Mouse (Mus musculus) common myeloid progenitor, adult 5-6 weeks (primary cell): ENCODE results near the gene Xxylt1. TPM values are rescaled to one million over a fixed set of nuclear protein-coding genes. Genes with fewer than 3 reads are reported as not detected.

Source experiments
- ATAC-seq: replicated peaks from 2 replicates; pipeline ENCODE4 v1.8.0; 2016; ENCODE audit warnings: low read depth, mild to moderate bottlenecking, moderate TSS enrichment, inconsistent platforms; ENCODE audit not compliant: poor library complexity, severe bottlenecking
- total RNA-seq: library from RNA; stranded (forward); fragments of 200-1000, 187-1606 nt; gene quantifications from 2 replicates; pipeline ENCODE4 v1.2.3, GENCODE M21; 2017

Gene Xxylt1
- total RNA-seq, result 10.3 and 11.6 TPM in 2 replicates

DNA sequence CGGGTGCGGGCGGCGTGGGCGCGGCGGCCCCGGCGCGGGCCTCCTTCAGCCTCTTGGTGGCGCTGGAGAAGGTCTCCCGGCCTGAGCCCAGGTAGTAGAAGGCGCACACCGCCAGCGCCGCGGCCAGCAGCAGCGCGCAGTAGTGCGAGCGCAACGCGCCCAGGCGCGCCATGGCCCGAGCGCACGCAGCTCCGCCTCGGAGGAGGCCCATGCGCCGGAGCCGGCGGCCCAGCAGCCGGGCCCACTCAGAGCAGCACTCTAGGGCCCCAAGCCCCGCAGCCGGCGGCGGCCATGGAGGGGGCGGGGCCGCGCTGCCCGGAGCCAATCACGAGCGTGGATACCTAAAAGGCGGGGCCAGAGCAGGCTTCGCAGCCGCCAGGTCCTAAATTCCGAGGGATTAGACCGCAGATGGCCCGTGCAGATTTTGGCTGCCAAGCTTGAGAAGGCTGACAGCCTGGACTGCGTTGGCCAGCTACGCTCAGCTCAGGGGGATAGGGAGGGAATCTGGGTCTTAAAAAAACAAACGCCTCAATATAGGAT lies at the start of gene Xxylt1:
TSS of gene Xxylt1 (minus strand) at position 308 of the 540 bp plus-strand sequence.
- ATAC-seq, result peak; percentile 96

GRCm38 (mm10) chr16:31128116-31128515 lies 46.9 kb upstream of the Xxylt1 start:
- no peak for ATAC-seq

GRCm38 (mm10) chr16:31124991-31125390 lies 43.8 kb upstream of the Xxylt1 start:
- ATAC-seq, result no peak

- ATAC-seq, result no peak
These were observed 40.4 kb upstream of the Xxylt1 start for GRCm38 (mm10) chr16:31121612-31122011.

DNA sequence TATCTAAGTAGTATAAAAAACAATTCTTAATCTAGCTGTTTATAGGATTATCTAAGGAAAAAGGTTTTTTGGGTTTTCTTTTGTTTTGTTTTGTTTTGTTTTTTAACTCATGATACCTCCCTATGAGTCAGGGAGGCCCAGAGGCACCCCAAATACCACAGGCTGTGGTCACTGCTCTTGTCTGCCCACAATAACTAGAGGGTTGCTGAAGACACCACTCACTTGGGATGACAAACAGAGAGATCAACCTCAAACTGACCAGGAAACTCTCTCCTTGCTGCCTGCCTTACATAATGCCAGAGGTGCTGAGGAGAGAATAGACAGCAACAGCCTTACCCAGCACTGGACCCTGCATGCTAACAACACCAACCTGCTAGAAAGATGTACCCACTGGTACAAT lies 32.4 kb upstream of the Xxylt1 start:
- no peak for ATAC-seq

DNA sequence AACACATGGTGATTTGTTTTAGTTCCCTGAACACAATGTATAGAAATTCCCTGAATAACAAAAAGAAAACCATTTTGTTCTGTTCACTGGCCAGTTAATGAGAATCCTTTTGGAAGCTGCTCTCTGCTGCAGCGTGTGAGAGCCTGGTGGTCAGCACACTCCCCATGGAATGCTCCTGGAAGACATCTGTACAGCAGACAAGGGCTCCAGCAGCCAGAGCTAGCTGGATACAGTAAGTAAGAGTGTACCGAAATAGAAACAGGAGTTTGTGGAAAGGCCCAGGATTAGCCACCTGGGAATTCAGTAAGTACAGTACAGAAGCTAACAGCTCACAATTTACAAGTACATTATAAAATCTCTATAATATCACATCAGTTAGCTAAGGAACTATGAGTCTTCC lies 20.1 kb upstream of the Xxylt1 start:
- no peak for ATAC-seq

DNA sequence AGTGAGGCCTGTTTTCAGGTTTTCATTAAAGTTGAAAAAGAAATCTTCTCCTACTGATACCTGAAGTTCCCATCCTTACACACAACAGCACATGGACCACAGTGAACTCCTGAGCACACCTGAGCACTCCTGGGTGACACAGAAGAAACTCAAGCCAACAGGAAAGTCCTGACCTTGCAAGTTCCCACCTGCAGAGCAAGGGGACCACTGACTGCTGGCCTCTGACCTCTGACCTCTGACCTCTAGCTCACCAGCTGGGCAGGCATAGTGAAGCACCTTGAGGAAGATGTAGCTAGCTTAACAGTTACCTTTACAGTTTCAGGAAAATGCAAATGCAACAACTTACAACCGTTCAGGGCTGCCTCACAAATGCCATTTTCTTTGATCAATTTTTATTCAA lies 18.7 kb upstream of the Xxylt1 start:
- ATAC-seq, result no peak

DNA sequence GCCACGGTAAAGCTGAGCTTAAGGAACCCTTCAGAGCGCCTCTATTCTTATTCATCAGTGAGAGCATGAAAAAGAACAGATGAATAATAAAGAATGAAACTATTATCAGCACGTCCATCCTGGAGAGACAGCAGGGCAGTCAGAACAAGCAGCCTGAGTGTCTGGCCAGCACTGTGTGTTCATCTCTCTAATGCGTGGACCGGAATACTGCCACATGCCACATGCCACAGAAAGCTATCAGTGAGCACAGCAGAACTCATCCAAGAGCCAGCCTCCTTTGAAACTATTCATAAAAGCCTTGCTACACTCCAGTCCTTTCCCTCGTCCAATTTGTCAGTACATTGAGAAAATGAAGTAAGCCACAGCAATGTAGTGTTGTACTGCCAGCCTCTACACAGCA lies 12.8 kb upstream of the Xxylt1 start:
- no peak for ATAC-seq

DNA sequence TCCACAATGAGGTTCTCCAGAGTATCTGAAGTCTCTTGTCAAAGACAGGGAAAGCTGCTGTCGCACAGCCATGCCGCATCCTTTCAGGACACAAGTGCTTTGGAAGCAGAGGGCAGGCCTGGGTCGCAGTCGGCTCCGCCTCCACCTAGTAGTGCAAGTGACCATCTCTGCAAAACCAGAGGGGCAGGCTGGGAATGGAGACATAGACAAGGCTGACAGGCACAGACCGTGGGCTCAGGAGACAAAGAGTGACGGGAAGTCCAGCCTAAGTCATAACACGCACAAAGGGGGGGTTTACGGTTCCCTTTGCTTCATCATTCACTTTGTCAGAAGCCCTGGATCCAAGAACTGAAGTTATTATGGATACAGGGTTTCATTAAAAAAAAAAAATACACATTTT lies 12.0 kb upstream of the Xxylt1 start:
- no peak for ATAC-seq

GRCm38 (mm10) chr16:31081891-31082290 lies 659 bp upstream of the Xxylt1 start:
- no peak for ATAC-seq

- peak; percentile 48 for ATAC-seq
These were observed 620 bp downstream of the Xxylt1 start for GRCm38 (mm10) chr16:31080573-31081051.

- ATAC-seq, result no peak
These were observed 3.8 kb downstream of the Xxylt1 start for GRCm38 (mm10) chr16:31077396-31077795.

GRCm38 (mm10) chr16:31076436-31076835 lies 4.8 kb downstream of the Xxylt1 start:
- ATAC-seq, result no peak

GRCm38 (mm10) chr16:31074324-31074908 lies 6.8 kb downstream of the Xxylt1 start:
- ATAC-seq, result no peak

DNA sequence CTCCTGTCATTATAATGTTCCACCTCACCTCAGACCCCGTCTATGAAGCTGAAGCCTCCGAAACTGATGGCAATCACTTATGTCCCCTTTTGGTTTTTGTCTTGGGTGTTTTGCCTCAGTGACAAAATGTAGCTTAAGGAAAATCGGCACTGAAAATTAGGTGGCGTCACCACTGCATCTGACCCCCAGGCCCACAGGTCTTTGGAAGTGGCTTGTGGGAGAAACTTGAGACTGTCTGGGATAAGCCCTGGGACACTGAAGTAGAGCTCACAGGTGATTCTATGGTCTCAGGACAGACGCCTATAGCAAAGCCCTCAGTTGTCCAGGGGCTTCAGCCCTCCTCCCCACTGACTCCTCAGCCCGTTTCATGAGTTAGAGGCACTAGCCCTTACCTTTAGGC lies 9.5 kb downstream of the Xxylt1 start:
- ATAC-seq, result no peak

- ATAC-seq, result peak; percentile 69
These were observed 10.7 kb downstream of the Xxylt1 start for GRCm38 (mm10) chr16:31070358-31071133.

DNA sequence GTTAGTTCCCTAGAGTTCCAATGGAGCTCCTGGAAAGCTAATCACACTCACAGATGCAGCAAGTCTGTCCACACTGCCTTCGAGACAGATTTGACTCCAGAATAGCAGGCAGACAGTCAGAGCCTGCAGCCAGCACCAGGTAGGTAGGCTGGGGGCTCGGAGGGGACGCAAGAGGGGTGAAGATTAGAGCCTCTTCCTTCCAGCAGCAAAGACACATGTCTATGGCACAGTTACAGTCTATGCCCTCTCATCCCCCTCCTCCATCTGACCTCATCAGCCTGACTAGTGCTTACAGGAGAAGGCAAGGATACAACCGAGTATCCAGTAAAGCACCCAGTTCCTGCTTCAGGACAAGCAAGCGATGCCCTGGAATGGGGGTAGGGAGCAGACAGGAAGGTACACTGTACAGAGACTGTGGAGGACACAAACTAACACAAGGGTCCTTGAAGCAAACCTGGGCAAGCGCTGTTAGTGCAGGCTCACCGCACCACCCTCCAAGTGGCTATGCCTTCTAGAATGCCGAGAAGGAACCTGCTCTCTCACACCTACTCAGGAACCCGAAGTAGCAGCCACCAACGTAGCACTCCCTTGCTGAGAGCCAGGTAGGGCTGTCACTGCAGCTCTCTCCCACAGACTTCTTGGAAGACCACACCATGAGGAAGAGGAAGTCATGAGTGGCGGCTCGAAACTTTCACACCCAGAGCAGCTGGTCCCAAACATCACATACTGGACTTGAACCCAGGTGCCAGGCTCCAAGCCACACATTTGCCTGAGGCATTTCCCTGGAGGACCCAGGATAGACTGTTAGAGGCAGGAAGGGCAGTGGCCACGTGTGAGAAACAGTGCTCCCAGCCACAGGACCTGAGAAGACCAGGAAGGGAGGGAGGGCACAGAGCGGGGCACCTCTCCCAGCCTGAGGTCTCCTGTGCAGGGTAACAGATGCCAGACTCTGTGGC lies 11.7 kb downstream of the Xxylt1 start:
- no peak for ATAC-seq

DNA sequence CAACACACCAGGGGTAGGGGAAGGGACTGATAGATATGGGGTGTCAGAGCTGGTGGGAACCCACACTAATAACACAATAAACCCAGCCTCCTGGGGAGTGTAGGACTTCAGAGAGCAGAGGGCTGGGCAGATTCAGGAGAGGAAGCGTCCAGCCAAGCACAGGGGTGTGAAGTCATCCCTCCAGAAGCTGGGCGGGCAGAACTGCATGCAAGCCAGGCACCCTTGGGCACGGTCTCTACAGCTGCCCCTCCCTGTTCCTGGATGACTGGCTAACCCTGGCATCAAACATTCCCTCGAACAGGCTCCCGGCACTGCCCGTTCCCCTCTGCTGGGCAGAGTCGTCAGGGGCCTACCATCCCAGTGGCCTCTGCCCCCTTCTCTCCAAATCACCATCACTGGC lies 13.0 kb downstream of the Xxylt1 start:
- ATAC-seq, result no peak

DNA sequence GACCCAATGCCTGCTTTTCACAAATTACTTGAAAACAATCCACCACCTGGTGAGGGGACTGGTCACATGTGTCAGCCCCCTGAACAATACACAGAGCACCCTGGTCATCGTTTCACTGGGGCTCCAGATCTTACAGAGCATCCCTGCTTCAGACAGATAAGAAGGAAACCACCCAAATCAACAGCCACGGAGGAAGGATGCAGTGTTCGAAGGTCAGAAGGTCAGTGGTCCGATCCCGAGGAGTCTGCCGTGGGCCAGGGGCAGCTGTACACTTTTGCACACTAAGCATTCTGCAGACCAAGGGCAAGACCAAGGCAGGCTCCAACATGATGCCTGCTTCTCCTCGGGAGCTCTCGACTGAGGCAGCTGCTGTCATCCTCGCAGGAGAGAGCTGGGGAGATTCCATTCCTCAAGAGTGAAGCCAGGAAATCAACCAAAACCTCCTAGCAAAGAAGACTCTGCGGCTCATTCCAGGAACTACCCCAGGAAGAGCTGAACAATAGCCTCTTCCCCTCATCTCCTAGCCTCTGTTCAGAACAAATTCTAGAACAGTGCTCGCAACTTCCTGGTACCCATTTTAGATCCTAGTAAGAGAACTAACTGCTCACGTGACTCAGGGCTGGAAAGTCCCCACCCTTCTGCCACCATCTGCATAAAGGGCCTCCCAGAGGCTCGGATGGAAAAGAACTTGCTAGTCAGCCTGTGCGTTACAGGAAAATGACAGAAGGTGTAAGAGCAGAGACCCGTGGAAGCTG lies 14.7 kb downstream of the Xxylt1 start:
- ATAC-seq, result peak; percentile 56

GRCm38 (mm10) chr16:31064782-31065181 lies 16.4 kb downstream of the Xxylt1 start:
- ATAC-seq, result no peak
